Mouse (Mus musculus) bone marrow macrophage, adult 2 months (primary cell): Measurements from ENCODE around the gene Inmt. TPM values are rescaled to one million over a fixed set of nuclear protein-coding genes. Genes with fewer than 3 reads are reported as not detected.

Experiments used
- H3K27ac ChIP-seq: 2 replicates; pipeline ENCODE4 v1.5.1; 2012; ENCODE audit warnings: low read depth, low read length; ENCODE audit not compliant: insufficient read depth
- H3K4me1 ChIP-seq: 2 replicates; pipeline ENCODE4 v1.6.1; 2012; ENCODE audit warnings: low read length; ENCODE audit not compliant: control insufficient read depth, insufficient read depth
- H3K4me3 ChIP-seq: 2 replicates; pipeline ENCODE4 v1.5.1; 2012; ENCODE audit warnings: mild to moderate bottlenecking, low read length, moderate library complexity; ENCODE audit not compliant: insufficient read depth
- CTCF ChIP-seq: IDR thresholded peaks from 2 replicates; pipeline ENCODE4 v1.5.1; 2012; ENCODE audit warnings: low read depth, mild to moderate bottlenecking, low read length, moderate library complexity
- POLR2A ChIP-seq: IDR thresholded peaks from 2 replicates; pipeline ENCODE4 v1.6.1; 2012; ENCODE audit warnings: mild to moderate bottlenecking, low read depth, low read length, borderline replicate concordance
- polyA plus RNA-seq: library from polyadenylated mRNA; stranded (reverse); fragments of >200 nt; gene quantifications from 2 replicates; pipeline ENCODE4 v1.2.4, GENCODE M21; 2012; ENCODE audit not compliant: missing spikeins, insufficient read depth, insufficient read length

Gene Inmt
- polyA plus RNA-seq, 1 experiment: not detected

GRCm38 (mm10) chr6:55138343-55138742, 36.5 kb downstream of the Inmt start:
- Histone ChIP-seq H3K4me3 (no peak overlapping the region), H3K27ac (no peak overlapping the region), H3K4me1 (no peaks in the 10 kb centered on the region)
- no peak for TF ChIP-seq CTCF

- H3K27ac ChIP-seq: no peak overlapping the region
- no peaks in the 10 kb centered on the region for H3K4me1 ChIP-seq
- H3K4me3 ChIP-seq: no peak overlapping the region
- TF ChIP-seq CTCF (no peak), POLR2A (no peak)
Measured at GRCm38 (mm10) chr6:55133425-55133824, 41.4 kb downstream of the Inmt start.

- Histone ChIP-seq H3K4me3 (no peak within 1 kb of the TSS), H3K4me1 (no peaks in the 10 kb centered on the region), H3K27ac (no peak within 1 kb of the TSS)
- no peak for TF ChIP-seq CTCF
- no peak for TF ChIP-seq POLR2A
Measured at GRCm38 (mm10) chr6:55132794-55133193, 42.0 kb downstream of the Inmt start, which contains the start of gene Crhr2. Gene Crhr2 (minus strand): TSS chr6:55133016.

GRCm38 (mm10) chr6:55131301-55131700, 43.5 kb downstream of the Inmt start:
- TF ChIP-seq POLR2A (no peak), CTCF (no peak)
- no peak overlapping the region for H3K27ac ChIP-seq
- no peak overlapping the region for H3K4me3 ChIP-seq
- no peaks in the 10 kb centered on the region for H3K4me1 ChIP-seq

DNA sequence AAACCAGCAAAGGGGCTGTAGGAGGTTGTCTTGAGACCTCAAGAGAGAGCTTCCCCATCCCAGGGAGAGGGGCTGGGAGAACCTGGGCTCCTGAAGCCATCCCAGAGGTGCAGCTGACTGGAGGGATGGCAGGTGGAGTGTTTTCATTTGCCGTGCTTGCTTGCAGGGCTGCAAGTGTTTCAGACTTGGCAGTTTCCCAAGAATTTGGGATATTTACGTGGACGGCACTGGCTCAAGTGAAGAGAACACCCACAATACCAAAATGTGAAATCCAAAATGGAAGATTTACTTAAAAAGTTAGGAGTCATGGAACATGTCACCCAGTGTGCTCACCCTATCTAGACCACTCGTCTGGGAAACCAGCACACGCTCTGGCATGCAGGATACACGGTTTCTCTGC, 44.2 kb downstream of the Inmt start:
- H3K4me3 ChIP-seq: no peak overlapping the region
- TF ChIP-seq POLR2A: no peak
- no peak for TF ChIP-seq CTCF
- H3K4me1 ChIP-seq: no peaks in the 10 kb centered on the region
- H3K27ac ChIP-seq: no peak overlapping the region

DNA sequence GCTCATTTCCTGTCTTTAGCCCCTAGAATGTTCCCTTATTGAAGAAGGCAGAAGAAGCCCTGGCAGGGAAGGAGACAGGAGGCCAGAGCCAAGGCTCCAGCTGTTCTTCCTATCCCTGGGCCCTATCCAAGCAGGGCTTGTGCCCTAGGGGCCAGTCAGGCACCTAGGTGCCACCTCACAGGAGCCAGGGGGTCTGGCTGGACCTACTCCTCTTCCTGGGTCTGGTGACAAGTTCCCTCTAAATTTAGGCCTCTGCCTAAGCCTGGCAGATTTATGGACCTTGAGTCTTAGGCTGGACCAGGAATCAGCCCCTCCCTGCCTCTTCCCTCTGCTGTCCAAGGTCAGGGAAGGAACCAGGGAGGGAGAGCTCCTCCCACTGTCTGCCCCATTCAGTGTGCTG, 46.5 kb downstream of the Inmt start:
- TF ChIP-seq POLR2A: no peak
- TF ChIP-seq CTCF: no peak
- no peak overlapping the region for H3K27ac ChIP-seq
- no peak overlapping the region for H3K4me3 ChIP-seq
- no peaks in the 10 kb centered on the region for H3K4me1 ChIP-seq

- H3K4me1 ChIP-seq: 0 out of 2 replicates have a peak, but pooled peaks cover 3% of the 10 kb centered on the region
- H3K4me3 ChIP-seq: no peak overlapping the region
- TF ChIP-seq CTCF (no peak), POLR2A (no peak)
- H3K27ac ChIP-seq: no peak overlapping the region
Measured at GRCm38 (mm10) chr6:55126576-55126975, 48.3 kb downstream of the Inmt start.

GRCm38 (mm10) chr6:55123056-55123455, 51.8 kb downstream of the Inmt start:
- H3K4me1 ChIP-seq: 0 out of 2 replicates have a peak, but pooled peaks cover 3% of the 10 kb centered on the region
- TF ChIP-seq POLR2A: no peak
- no peak for TF ChIP-seq CTCF
- H3K27ac ChIP-seq: no peak overlapping the region
- H3K4me3 ChIP-seq: no peak overlapping the region

Other genes with a start within 250 kb of the Inmt start
- gene Nod1, start 202.4 kb downstream of the Inmt start, polyA plus RNA-seq: 18.2 and 23.9 TPM in 2 replicates
- gene Ggct, start 182.1 kb downstream of the Inmt start, polyA plus RNA-seq: 5.1 and 8.7 TPM in 2 replicates
- gene Gars, start 137.0 kb downstream of the Inmt start, polyA plus RNA-seq: 45.7 and 49.7 TPM in 2 replicates
- not detected in 2 replicates for gene Crhr2, start 42.0 kb downstream of the Inmt start, polyA plus RNA-seq
- 1.6 and 3.2 TPM in 2 replicates for gene Mindy4, start 28.3 kb upstream of the Inmt start, polyA plus RNA-seq
- not detected in 2 replicates for gene Aqp1, start 161.4 kb upstream of the Inmt start, polyA plus RNA-seq
- gene Ghrhr, start 201.3 kb upstream of the Inmt start, polyA plus RNA-seq: not detected in 2 replicates